Mouse (Mus musculus) inflammation-experienced regulatory T-cells (primary cell): ENCODE data around the gene Pira2. TPM values are rescaled to one million over a fixed set of nuclear protein-coding genes. Genes with fewer than 3 reads are reported as not detected.

ENCODE experiments used
- polyA plus RNA-seq, 2 experiments: library from polyadenylated mRNA; unstranded; fragments of 100-300 nt; shearing (Covaris generic); gene quantifications; one replicate each; pipeline ENCODE4 v1.2.1; 2017

The Pira2 gene
- 1 to 10 TPM in 1 of 2 experiments, under 1 TPM in 1; 0.16 to 1.8 TPM for polyA plus RNA-seq

DNA sequence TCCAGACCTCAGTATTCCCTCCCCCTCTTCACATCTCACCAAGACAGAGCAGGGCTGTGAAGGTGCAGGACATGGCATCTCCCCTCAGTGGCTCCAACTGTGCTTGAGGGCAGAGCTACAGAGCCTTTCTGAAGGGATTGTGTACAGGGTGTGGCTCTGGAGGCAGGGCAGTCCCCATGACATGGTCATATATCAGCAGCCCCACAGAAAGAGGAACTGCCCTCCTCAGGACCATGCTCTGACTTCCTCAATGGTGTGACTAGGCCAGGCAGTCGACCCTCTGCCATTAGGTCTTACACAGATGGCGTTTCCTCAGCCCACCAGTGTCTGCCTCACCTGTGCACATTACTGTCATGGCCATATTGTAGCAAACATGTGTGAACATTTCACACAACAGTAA is at the start of gene Pira2:
Gene Pira2, minus strand, starts transcription at position 101 of the 400 bp plus-strand sequence.

DNA sequence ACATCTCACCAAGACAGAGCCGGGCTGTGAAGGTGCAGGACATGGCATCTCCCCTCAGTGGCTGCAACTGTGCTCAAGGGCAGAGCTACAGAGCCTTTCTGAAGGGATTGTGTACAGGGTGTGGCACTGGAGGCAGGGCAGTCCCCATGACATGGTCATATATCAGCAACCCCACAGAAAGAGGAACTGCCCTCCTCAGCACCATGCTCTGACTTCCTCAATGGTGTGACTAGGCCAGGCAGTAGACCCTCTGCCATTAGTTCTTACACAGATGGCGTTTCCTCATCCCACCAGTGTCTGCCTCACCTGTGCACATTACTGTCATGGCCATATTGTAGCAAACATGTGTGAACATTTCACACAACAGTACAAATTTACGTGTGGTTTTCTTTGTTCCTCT is 19.3 kb downstream of the Pira2 start, which contains the start of gene Gm15448:
Gene Gm15448, minus strand, starts transcription at position 89 of the 400 bp plus-strand sequence.

Other genes with a start within 250 kb of the Pira2 start
- under 1 TPM in 1 of 2 experiments, not detected in 1; 0.72 TPM for gene Oscar, start 228.9 kb downstream of the Pira2 start, polyA plus RNA-seq
- 100 to 1,000 TPM; 427 to 462 TPM for gene Ndufa3, start 227.7 kb downstream of the Pira2 start, polyA plus RNA-seq
- 10 to 100 TPM; 43.8 to 60.9 TPM for gene Tfpt, start 215.1 kb downstream of the Pira2 start, polyA plus RNA-seq
- gene Prpf31, start 215.1 kb downstream of the Pira2 start, polyA plus RNA-seq: 10 to 100 TPM; 76.7 to 83.1 TPM
- 100 to 1,000 TPM; 101 to 115 TPM for gene Cnot3, start 199.8 kb downstream of the Pira2 start, polyA plus RNA-seq
- 10 to 100 TPM; 19.8 to 38.5 TPM for gene Leng1, start 179.2 kb downstream of the Pira2 start, polyA plus RNA-seq
- gene Tmc4, start 167.5 kb downstream of the Pira2 start, polyA plus RNA-seq: 1 to 10 TPM; 5.4 to 5.6 TPM
- gene Tsen34, start 152.2 kb downstream of the Pira2 start, polyA plus RNA-seq: 10 to 100 TPM; 29.2 to 41.8 TPM
- gene Mboat7, start 151.5 kb downstream of the Pira2 start, polyA plus RNA-seq: 10 to 100 TPM; 66.0 to 73.7 TPM
- gene Rps9, start 141.1 kb downstream of the Pira2 start, polyA plus RNA-seq: 1,000 to 10,000 TPM; 1,569 to 1,712 TPM
- 1 to 10 TPM in 1 of 2 experiments, under 1 TPM in 1; 0.65 to 4.7 TPM for gene Pirb, start 124.7 kb downstream of the Pira2 start, polyA plus RNA-seq
- under 1 TPM; 0.22 to 0.98 TPM for gene Gm15448, start 19.4 kb downstream of the Pira2 start, polyA plus RNA-seq
- 1 to 10 TPM in 1 of 2 experiments, under 1 TPM in 1; 0.08 to 2.8 TPM for gene Gm14548, start 53.1 kb upstream of the Pira2 start, polyA plus RNA-seq
- 1 to 10 TPM in 1 of 2 experiments, under 1 TPM in 1; 0.33 to 2.1 TPM for gene Lilra6, start 70.5 kb upstream of the Pira2 start, polyA plus RNA-seq
- gene Lair1, start 218.2 kb upstream of the Pira2 start, polyA plus RNA-seq: 1 to 10 TPM; 2.9 to 7.9 TPM